Comparison of ENCODE assay signal across 10 mouse cellular contexts in genomic region chr7:142375261-142375724, GRCm38 (mm10). TPM values are rescaled to one million over a fixed set of nuclear protein-coding genes. Genes with fewer than 3 reads are reported as not detected.
DNase-seq lines count a peak whose midpoint lies in the region; ATAC-seq and TF ChIP-seq lines count a peak whose summit lies in the region.
"Had no signal": no experiment of that assay in that cellular context is flagged by ENCODE, and none has a peak within 500 bp of the region (broad histone marks: within the 10 kb centered on the region; RNA-seq: fewer than 3 reads in every experiment).

No protein-coding gene starts in this region.

- H3K4me3 ChIP-seq in liver, embryonic 15.5 days (replicated peaks), result no peak overlapping the region
- H3K4me3 ChIP-seq in forebrain, postnatal 0 days (ENCODE audit: low read depth, low read length), result no peak overlapping the region
- H3K4me3 ChIP-seq: neural tube, embryonic 13.5 days had no signal

- H3K36me3 ChIP-seq in liver, embryonic 15.5 days (replicated peaks), result peaks cover 60% of the 10 kb centered on the region
- H3K36me3 ChIP-seq in forebrain, postnatal 0 days (ENCODE audit: insufficient read depth), result peaks cover 53% of the 10 kb centered on the region

- no peak for TF ChIP-seq CTCF in forebrain, postnatal 0 days (IDR thresholded peaks at IDR 0.05; ENCODE audit: low read depth)

- no peak overlapping the region for H3K9ac ChIP-seq in liver, embryonic 15.5 days
- H3K9ac ChIP-seq in forebrain, postnatal 0 days, result no peak overlapping the region
- H3K9ac ChIP-seq: neural tube, embryonic 13.5 days had no signal

- 80% methylated on average over 6 of the region's 6 CpGs for WGBS in liver, embryonic 15.5 days (ENCODE audit: insufficient replicate concordance)
- WGBS in forebrain, postnatal 0 days, result 75% methylated on average over 6 of the region's 6 CpGs

- H3K27ac ChIP-seq in liver, embryonic 15.5 days (replicated peaks), result peak overlapping the region; percentile 92
- H3K27ac ChIP-seq in forebrain, postnatal 0 days (ENCODE audit: low read depth, low read length), result no peak overlapping the region
- H3K27ac ChIP-seq: neural tube, embryonic 13.5 days had no signal

- H3K9me3 ChIP-seq in liver, embryonic 15.5 days (replicated peaks), result no peaks in the 10 kb centered on the region
- no peaks in the 10 kb centered on the region for H3K9me3 ChIP-seq in forebrain, postnatal 0 days (ENCODE audit: low read length)
- H3K9me3 ChIP-seq: neural tube, embryonic 13.5 days had no signal

- peak; percentile 51 for DNase-seq in ovary, adult 18-20 months (ENCODE audit: low spot score)
- no peak for DNase-seq in ovary, postnatal 10 days (ENCODE audit: low spot score)
- DNase-seq in adrenal gland, postnatal 10 days, result peak; percentile 85
- DNase-seq in lung, postnatal 10 days, result no peak
- DNase-seq in forebrain, postnatal 0 days, result no peak

- H3K27me3 ChIP-seq in liver, embryonic 15.5 days, result peaks cover 41% of the 10 kb centered on the region
- 0 out of 2 replicates have a peak, but pooled peaks cover 7% of the 10 kb centered on the region for H3K27me3 ChIP-seq in forebrain, postnatal 0 days (ENCODE audit: insufficient read depth, low read length)

- 0 out of 2 replicates have a peak, but pooled peaks have one; percentile 26 for ATAC-seq in common myeloid progenitor, adult 5-6 weeks (replicated peaks; ENCODE audit: low read depth, poor library complexity, severe bottlenecking)
- ATAC-seq in liver, embryonic 15.5 days (ENCODE audit: insufficient read depth), result no peak
- ATAC-seq in forebrain, postnatal 0 days, result no peak
- ATAC-seq: activated CD4-positive, CD25-positive, alpha-beta regulatory T cell, adult 4 months had no signal

- peaks cover 77% of the 10 kb centered on the region for H3K4me1 ChIP-seq in liver, embryonic 15.5 days (replicated peaks)
- H3K4me1 ChIP-seq in forebrain, postnatal 0 days (ENCODE audit: insufficient read depth), result 0 out of 2 replicates have a peak, but pooled peaks cover 6% of the 10 kb centered on the region

- no peak overlapping the region for H3K4me2 ChIP-seq in liver, embryonic 15.5 days
- no peak overlapping the region for H3K4me2 ChIP-seq in forebrain, postnatal 0 days (ENCODE audit: low read depth)
- H3K4me2 ChIP-seq: neural tube, embryonic 13.5 days had no signal

RNA-seq across cellular contexts. Expression of gene Ifitm10, which starts 1.7 kb away (rescaled TPM):
- total RNA-seq in adrenal gland, postnatal 10 days (2021), result 1 to 10 TPM; 3.5 to 3.6 TPM
- not detected in 2 replicates for total RNA-seq in common myeloid progenitor, adult 5-6 weeks (2017)
- polyA plus RNA-seq in liver, embryonic 15.5 days (2015; fragmentation: Nextera tagmentation; extraction: Ambion mirVana), result 1.9 and 2.1 TPM in 2 replicates
- total RNA-seq in forebrain, postnatal 0 days (2014; rRNA removed), result 5.6 and 6.6 TPM in 2 replicates
- polyA plus RNA-seq in forebrain, postnatal 0 days (2015; fragmentation: Nextera tagmentation; extraction: Ambion mirVana), result 10.2 and 13.0 TPM in 2 replicates

RNA-seq across cellular contexts. Expression of gene Gm49369, which starts 7.2 kb away (rescaled TPM):
- 1 to 10 TPM in 1 of 2 experiments, under 1 TPM in 1; 0.73 to 3.7 TPM for total RNA-seq in adrenal gland, postnatal 10 days (2021)
- 12.4 and 58.4 TPM in 2 replicates for total RNA-seq in common myeloid progenitor, adult 5-6 weeks (2017)
- polyA plus RNA-seq in liver, embryonic 15.5 days (2015; fragmentation: Nextera tagmentation; extraction: Ambion mirVana), result 0.54 and 0.78 TPM in 2 replicates
- total RNA-seq in forebrain, postnatal 0 days (2014; rRNA removed), result 21.2 and 45.2 TPM in 2 replicates
- 0.60 TPM in 1 of 2 replicates, not detected in the other for polyA plus RNA-seq in forebrain, postnatal 0 days (2015; fragmentation: Nextera tagmentation; extraction: Ambion mirVana)
- polyA plus RNA-seq: activated CD4-positive, CD25-positive, alpha-beta regulatory T cell, adult 4 months had no signal

RNA-seq across cellular contexts. Expression of gene Ctsd, which starts 12.5 kb away (rescaled TPM):
- total RNA-seq in adrenal gland, postnatal 10 days (2021), result 100 to 1,000 TPM; 603 to 610 TPM
- 114 and 134 TPM in 2 replicates for total RNA-seq in common myeloid progenitor, adult 5-6 weeks (2017)
- 377 and 446 TPM in 2 replicates for polyA plus RNA-seq in liver, embryonic 15.5 days (2015; fragmentation: Nextera tagmentation; extraction: Ambion mirVana)
- 243 and 366 TPM in 2 replicates for total RNA-seq in forebrain, postnatal 0 days (2014; rRNA removed)
- polyA plus RNA-seq in forebrain, postnatal 0 days (2015; fragmentation: Nextera tagmentation; extraction: Ambion mirVana), result 313 and 338 TPM in 2 replicates

RNA-seq across cellular contexts. Expression of gene Syt8, which starts 59.4 kb away (rescaled TPM):
- not detected for total RNA-seq in adrenal gland, postnatal 10 days (2021)
- not detected in 2 replicates for total RNA-seq in common myeloid progenitor, adult 5-6 weeks (2017)
- polyA plus RNA-seq in liver, embryonic 15.5 days (2015; fragmentation: Nextera tagmentation; extraction: Ambion mirVana), result 0.13 TPM in 1 of 2 replicates, not detected in the other
- total RNA-seq in forebrain, postnatal 0 days (2014; rRNA removed), result not detected in 2 replicates
- not detected in 2 replicates for polyA plus RNA-seq in forebrain, postnatal 0 days (2015; fragmentation: Nextera tagmentation; extraction: Ambion mirVana)
- polyA plus RNA-seq: activated CD4-positive, CD25-positive, alpha-beta regulatory T cell, adult 4 months; limb, embryonic 11.5 days; neural tube, embryonic 13.5 days had no signal

Comparison
In these comparisons a context has a peak if more than half of its experiments do, and no peak if none do; other contexts are left out.
1. DNase-seq: peak in ovary, adult 18-20 months (single experiment) and adrenal gland, postnatal 10 days (single experiment); none in ovary, postnatal 10 days (single experiment), lung, postnatal 10 days (single experiment) and forebrain, postnatal 0 days (single experiment).